Mouse (Mus musculus): ENCODE measurements at regions not wholly inside any gene's neighbourhood (a gene's known extent, or its start where the extent isn't known, plus 50 kb on each side); places are given as distances from the start of the nearest gene placed in this dataset.

GRCm38 (mm10) chr16:46548207-46548606 is 49.9 kb upstream of the Nectin3 start:
- TF ChIP-seq FLI1 (IDR thresholded peaks at IDR 0.05; ENCODE audit: low read length) = no peak
- H3K36me3 ChIP-seq (replicated peaks; ENCODE audit: low read length) = no peaks in the 10 kb centered on the region
- H3K9me3 ChIP-seq = no peaks in the 10 kb centered on the region
- H3K27me3 ChIP-seq (replicated peaks) = no peaks in the 10 kb centered on the region
- no peaks in the 10 kb centered on the region for H3K4me1 ChIP-seq
- H3K4me3 ChIP-seq (replicated peaks) = no peak overlapping the region
